Mouse (Mus musculus): ENCODE results near the gene Nol7. TPM values are rescaled to one million over a fixed set of nuclear protein-coding genes. Genes with fewer than 3 reads are reported as not detected.

Nol7 gene
- polyA plus RNA-seq, 2 experiments, result 84.2 to 123 TPM

DNA sequence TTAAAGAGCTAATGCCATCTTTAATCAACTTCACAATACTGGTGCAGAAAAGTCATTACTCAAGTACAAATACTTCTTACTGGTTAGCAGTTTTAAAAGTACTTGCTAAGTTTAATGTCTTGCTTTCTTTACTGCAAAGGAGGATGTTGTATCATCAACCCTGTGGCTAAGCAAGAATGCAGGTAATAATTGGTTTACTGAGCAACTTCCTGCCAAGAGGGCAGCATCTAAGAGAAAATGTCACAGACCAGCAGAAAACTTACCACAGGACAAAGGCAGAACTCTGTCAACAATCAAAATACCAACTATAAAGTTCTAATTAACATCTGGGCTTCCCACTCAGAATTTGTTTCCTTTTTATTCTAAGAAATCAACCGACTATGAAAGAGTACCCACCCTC, 17.1 kb downstream of the Nol7 start:
- H3K27ac ChIP-seq, result no peak overlapping the region
- no peak for DNase-seq (ENCODE audit: low read depth in 3 of 3, low spot score in 3 of 3)
- TF ChIP-seq EP300 (IDR thresholded peaks at IDR 0.05; ENCODE audit: low read depth) (no peak), CTCF (IDR thresholded peaks at IDR 0.05; ENCODE audit: low read depth) (no peak)
- no peak for ATAC-seq (ENCODE audit: insufficient read depth)
- 70% methylated on average over 1 of the region's 1 CpGs for WGBS (ENCODE audit: insufficient replicate concordance)
- H3K4me2 ChIP-seq (ENCODE audit: low read depth), result no peak overlapping the region
- no peaks in the 10 kb centered on the region for H3K9me3 ChIP-seq (ENCODE audit: control insufficient read depth, low read length)
- H3K4me1 ChIP-seq (replicated peaks; ENCODE audit: control insufficient read depth in 2 of 2, insufficient read depth in 2 of 2, low read length in 1 of 2), result no peaks in the 10 kb centered on the region
- peaks cover 17% of the 10 kb centered on the region for H3K36me3 ChIP-seq (replicated peaks; ENCODE audit: control insufficient read depth, insufficient read depth, low read depth)
- H3K9ac ChIP-seq (replicated peaks), result no peak overlapping the region
- no peak overlapping the region for H3K4me3 ChIP-seq (ENCODE audit: insufficient read depth in 1 of 2, low read depth in 2 of 2, low read length in 2 of 2)
- H3K27me3 ChIP-seq (ENCODE audit: control insufficient read depth, insufficient read depth, low read length), result no peaks in the 10 kb centered on the region

DNA sequence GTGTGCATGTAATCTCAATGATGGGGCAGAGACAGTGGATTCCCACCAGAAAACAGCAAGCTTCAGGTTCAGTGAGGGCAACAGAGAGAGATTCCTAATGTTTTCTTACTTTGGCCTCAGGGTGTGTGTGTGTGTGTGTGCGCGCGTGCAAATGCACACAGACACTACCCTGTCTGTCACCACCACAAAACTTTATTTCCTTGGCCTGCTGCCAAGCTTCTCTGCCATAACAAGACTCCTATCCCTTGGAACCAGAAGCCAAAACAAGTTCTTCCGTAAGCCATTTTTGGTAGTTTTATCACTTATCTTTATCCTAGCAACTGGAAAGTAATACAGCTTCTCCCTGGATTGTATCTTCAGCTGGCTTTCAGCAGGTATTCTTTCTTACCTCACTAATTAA, 30.2 kb downstream of the Nol7 start:
- no peak for TF ChIP-seq EP300 (IDR thresholded peaks at IDR 0.05; ENCODE audit: low read depth)
- no peak for TF ChIP-seq CTCF (IDR thresholded peaks at IDR 0.05; ENCODE audit: low read depth)
- Histone ChIP-seq H3K9ac (replicated peaks) (no peak overlapping the region), H3K4me3 (ENCODE audit: insufficient read depth in 1 of 2, low read depth in 2 of 2, low read length in 2 of 2) (no peak overlapping the region), H3K27me3 (ENCODE audit: control insufficient read depth, insufficient read depth, low read length) (no peaks in the 10 kb centered on the region), H3K4me2 (ENCODE audit: low read depth) (no peak overlapping the region), H3K4me1 (replicated peaks; ENCODE audit: control insufficient read depth in 2 of 2, insufficient read depth in 2 of 2, low read length in 1 of 2) (no peaks in the 10 kb centered on the region), H3K27ac (no peak overlapping the region), H3K9me3 (ENCODE audit: control insufficient read depth, low read length) (no peaks in the 10 kb centered on the region), H3K36me3 (replicated peaks; ENCODE audit: control insufficient read depth, insufficient read depth, low read depth) (peaks cover 2% of the 10 kb centered on the region; the same call in 1 of the 2 replicates)
- DNase-seq (ENCODE audit: low read depth in 3 of 3, low spot score in 3 of 3) (no peak), ATAC-seq (ENCODE audit: insufficient read depth) (no peak)
- 84% methylated on average over 4 of the region's 4 CpGs for WGBS (ENCODE audit: insufficient replicate concordance)

DNA sequence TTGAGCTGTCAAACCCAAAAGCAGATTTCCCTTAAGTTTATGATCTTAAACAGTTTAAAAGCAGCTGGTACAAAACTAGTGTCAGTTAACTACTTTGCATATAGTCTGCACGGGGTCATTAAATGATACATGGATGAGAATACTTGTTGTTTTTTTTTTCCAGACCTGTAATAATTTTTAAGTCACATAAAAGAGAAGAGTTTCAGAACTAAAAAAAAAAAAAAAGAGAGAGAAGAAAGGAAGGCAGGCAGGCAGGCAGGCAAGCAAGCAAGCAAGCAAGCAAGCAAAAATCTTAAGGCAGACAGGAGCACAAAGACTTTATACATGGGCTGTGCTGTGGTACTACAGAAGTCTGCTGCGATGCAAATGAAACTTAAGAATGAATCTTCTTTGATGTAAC, 35.2 kb downstream of the Nol7 start:
- no peak for ATAC-seq (ENCODE audit: insufficient read depth)
- Histone ChIP-seq H3K27me3 (ENCODE audit: control insufficient read depth, insufficient read depth, low read length) (no peaks in the 10 kb centered on the region), H3K27ac (no peak overlapping the region), H3K9me3 (ENCODE audit: control insufficient read depth, low read length) (no peaks in the 10 kb centered on the region), H3K4me2 (ENCODE audit: low read depth) (no peak overlapping the region), H3K4me1 (replicated peaks; ENCODE audit: control insufficient read depth in 2 of 2, insufficient read depth in 2 of 2, low read length in 1 of 2) (no peaks in the 10 kb centered on the region), H3K4me3 (ENCODE audit: insufficient read depth in 1 of 2, low read depth in 2 of 2, low read length in 2 of 2) (no peak overlapping the region), H3K36me3 (replicated peaks; ENCODE audit: control insufficient read depth, insufficient read depth, low read depth) (peaks cover 2% of the 10 kb centered on the region; the same call in 1 of the 2 replicates), H3K9ac (replicated peaks) (no peak overlapping the region)
- no peak for DNase-seq (ENCODE audit: low read depth in 3 of 3, low spot score in 3 of 3)
- TF ChIP-seq CTCF (IDR thresholded peaks at IDR 0.05; ENCODE audit: low read depth), result no peak
- TF ChIP-seq EP300 (IDR thresholded peaks at IDR 0.05; ENCODE audit: low read depth), result no peak
- WGBS (ENCODE audit: insufficient replicate concordance), result 81% methylated on average over 2 of the region's 2 CpGs

DNA sequence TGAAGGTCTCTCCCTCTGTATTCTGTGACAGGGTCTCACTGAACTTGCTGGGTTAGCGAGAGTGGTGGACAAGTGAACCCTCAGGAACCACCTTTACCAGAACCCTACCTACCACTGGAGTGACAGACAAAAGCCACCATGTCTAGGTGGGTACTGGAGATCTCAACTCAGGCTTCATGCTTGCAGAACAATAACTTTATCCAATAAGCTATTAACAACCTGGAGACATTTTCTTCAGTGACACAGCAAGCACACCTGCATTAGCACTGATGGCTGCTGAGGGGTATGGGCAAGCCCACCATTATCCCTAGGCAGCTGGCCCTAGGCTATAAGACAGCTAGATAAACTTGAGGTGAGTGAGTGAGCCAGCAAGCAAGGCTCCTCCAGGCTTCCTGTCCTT, 42.2 kb downstream of the Nol7 start:
- Histone ChIP-seq H3K27me3 (ENCODE audit: control insufficient read depth, insufficient read depth, low read length) (no peaks in the 10 kb centered on the region), H3K4me3 (ENCODE audit: insufficient read depth in 1 of 2, low read depth in 2 of 2, low read length in 2 of 2) (no peak overlapping the region), H3K9me3 (ENCODE audit: control insufficient read depth, low read length) (no peaks in the 10 kb centered on the region), H3K4me2 (ENCODE audit: low read depth) (no peak overlapping the region), H3K27ac (no peak overlapping the region), H3K36me3 (replicated peaks; ENCODE audit: control insufficient read depth, insufficient read depth, low read depth) (no peaks in the 10 kb centered on the region), H3K9ac (replicated peaks) (no peak overlapping the region), H3K4me1 (replicated peaks; ENCODE audit: control insufficient read depth in 2 of 2, insufficient read depth in 2 of 2, low read length in 1 of 2) (no peaks in the 10 kb centered on the region; a peak in 1 of 4 replicates)
- no peak for TF ChIP-seq CTCF (IDR thresholded peaks at IDR 0.05; ENCODE audit: low read depth)
- no peak for TF ChIP-seq EP300 (IDR thresholded peaks at IDR 0.05; ENCODE audit: low read depth)
- DNase-seq (ENCODE audit: low read depth in 3 of 3, low spot score in 3 of 3) (no peak), ATAC-seq (ENCODE audit: insufficient read depth) (no peak)
- WGBS (ENCODE audit: insufficient replicate concordance), result 80% methylated on average over 1 of the region's 1 CpGs

DNA sequence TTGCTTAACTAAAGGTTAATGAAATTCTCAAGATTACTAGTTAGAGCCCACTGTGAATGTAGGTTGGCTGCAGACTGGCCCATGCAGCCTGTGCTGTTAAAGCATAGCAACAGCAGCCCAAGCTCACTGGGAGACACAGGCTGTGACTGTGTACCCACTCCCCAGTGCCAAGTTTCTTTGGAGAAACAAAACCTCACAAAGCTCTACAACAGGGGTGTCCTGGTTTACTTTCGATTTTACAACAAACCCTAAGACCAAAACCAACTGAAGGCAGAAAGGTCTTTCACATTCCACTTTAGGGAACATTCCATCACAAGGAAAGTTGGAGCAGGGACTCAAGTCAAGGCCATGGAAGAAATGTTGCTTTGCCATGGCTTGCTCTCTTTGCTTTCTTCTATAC, 44.4 kb downstream of the Nol7 start:
- DNase-seq (ENCODE audit: low read depth in 3 of 3, low spot score in 3 of 3) (no peak), ATAC-seq (ENCODE audit: insufficient read depth) (no peak)
- Histone ChIP-seq H3K4me1 (replicated peaks; ENCODE audit: control insufficient read depth in 2 of 2, insufficient read depth in 2 of 2, low read length in 1 of 2) (no peaks in the 10 kb centered on the region; a peak in 1 of 4 replicates), H3K9ac (replicated peaks) (no peak overlapping the region), H3K9me3 (ENCODE audit: control insufficient read depth, low read length) (no peaks in the 10 kb centered on the region), H3K36me3 (replicated peaks; ENCODE audit: control insufficient read depth, insufficient read depth, low read depth) (no peaks in the 10 kb centered on the region), H3K27ac (no peak overlapping the region), H3K27me3 (ENCODE audit: control insufficient read depth, insufficient read depth, low read length) (no peaks in the 10 kb centered on the region), H3K4me2 (ENCODE audit: low read depth) (no peak overlapping the region), H3K4me3 (ENCODE audit: insufficient read depth in 1 of 2, low read depth in 2 of 2, low read length in 2 of 2) (no peak overlapping the region)
- 66% methylated on average over 1 of the region's 1 CpGs for WGBS (ENCODE audit: insufficient replicate concordance)
- TF ChIP-seq EP300 (IDR thresholded peaks at IDR 0.05; ENCODE audit: low read depth), result no peak
- TF ChIP-seq CTCF (IDR thresholded peaks at IDR 0.05; ENCODE audit: low read depth), result no peak
